Mouse (Mus musculus): Measurements from ENCODE around the gene BC029722. TPM values are rescaled to one million over a fixed set of nuclear protein-coding genes. Genes with fewer than 3 reads are reported as not detected.
A peak's percentile ranks its signal among the peaks of the same experiment; 100 is the strongest.
"Not testable (repeated sequence)": the region's sequence is repeated elsewhere in the genome, so short reads cannot be mapped to it uniquely, and the experiment has no call there.

The BC029722 gene
- polyA plus RNA-seq, 1 experiment from 2014 or later = 33.5 TPM

- 28% methylated on average over 6 of the region's 6 CpGs for WGBS
- H3K27ac ChIP-seq (ENCODE audit: low read depth, low read length) = no peak overlapping the region
- no peak overlapping the region for H3K4me3 ChIP-seq (ENCODE audit: low read depth, low read length)
- no peaks in the 10 kb centered on the region for H3K9me3 ChIP-seq (ENCODE audit: control insufficient read depth, low read length)
- H3K4me2 ChIP-seq (ENCODE audit: low read depth, low read length) = no peak overlapping the region
- H3K36me3 ChIP-seq (ENCODE audit: control insufficient read depth, insufficient read depth, low read length) = peaks cover 9% of the 10 kb centered on the region; the same call in 1 of the 2 replicates
- peak; percentile 56; the same call in 1 of the 2 replicates for ATAC-seq (ENCODE audit: low read depth)
- H3K9ac ChIP-seq (replicated peaks; ENCODE audit: low read depth, low read length) = no peak overlapping the region
- no peaks in the 10 kb centered on the region for H3K4me1 ChIP-seq (ENCODE audit: control insufficient read depth, insufficient read depth, low read length)
- no peaks in the 10 kb centered on the region for H3K27me3 ChIP-seq (ENCODE audit: control insufficient read depth, insufficient read depth, low read length)
Observed at GRCm38 (mm10) chr2:155848291-155848690, 29.1 kb upstream of the BC029722 start.

- no peak overlapping the region for H3K4me3 ChIP-seq (ENCODE audit: low read depth, low read length)
- H3K4me1 ChIP-seq (ENCODE audit: control insufficient read depth, insufficient read depth, low read length) = no peaks in the 10 kb centered on the region
- H3K9me3 ChIP-seq (ENCODE audit: control insufficient read depth, low read length) = no peaks in the 10 kb centered on the region
- no peaks in the 10 kb centered on the region for H3K27me3 ChIP-seq (ENCODE audit: control insufficient read depth, insufficient read depth, low read length)
- no peak overlapping the region for H3K9ac ChIP-seq (replicated peaks; ENCODE audit: low read depth, low read length)
- no peak overlapping the region for H3K27ac ChIP-seq (ENCODE audit: low read depth, low read length)
- ATAC-seq (ENCODE audit: low read depth) = no peak
- peaks cover 9% of the 10 kb centered on the region; the same call in 1 of the 2 replicates for H3K36me3 ChIP-seq (ENCODE audit: control insufficient read depth, insufficient read depth, low read length)
- WGBS = 87% methylated on average over 8 of the region's 8 CpGs
- no peak overlapping the region for H3K4me2 ChIP-seq (ENCODE audit: low read depth, low read length)
Observed at GRCm38 (mm10) chr2:155846930-155847329, 27.7 kb upstream of the BC029722 start.

- no peaks in the 10 kb centered on the region for H3K4me1 ChIP-seq (ENCODE audit: control insufficient read depth, insufficient read depth, low read length)
- no peak for ATAC-seq (ENCODE audit: low read depth)
- WGBS = 89% methylated on average over 4 of the region's 4 CpGs
- no peak overlapping the region for H3K9ac ChIP-seq (replicated peaks; ENCODE audit: low read depth, low read length)
- no peaks in the 10 kb centered on the region for H3K9me3 ChIP-seq (ENCODE audit: control insufficient read depth, low read length)
- no peak overlapping the region for H3K4me2 ChIP-seq (ENCODE audit: low read depth, low read length)
- H3K36me3 ChIP-seq (ENCODE audit: control insufficient read depth, insufficient read depth, low read length) = no peaks in the 10 kb centered on the region
- H3K27me3 ChIP-seq (ENCODE audit: control insufficient read depth, insufficient read depth, low read length) = no peaks in the 10 kb centered on the region
- H3K4me3 ChIP-seq (ENCODE audit: low read depth, low read length) = no peak overlapping the region
- H3K27ac ChIP-seq (ENCODE audit: low read depth, low read length) = no peak overlapping the region
Observed at GRCm38 (mm10) chr2:155838961-155839360, 19.7 kb upstream of the BC029722 start.

GRCm38 (mm10) chr2:155837961-155838360 is 18.7 kb upstream of the BC029722 start:
- Histone ChIP-seq H3K9me3 (ENCODE audit: control insufficient read depth, low read length) (no peaks in the 10 kb centered on the region), H3K27me3 (ENCODE audit: control insufficient read depth, insufficient read depth, low read length) (no peaks in the 10 kb centered on the region), H3K9ac (replicated peaks; ENCODE audit: low read depth, low read length) (no peak overlapping the region), H3K4me2 (ENCODE audit: low read depth, low read length) (no peak overlapping the region), H3K36me3 (ENCODE audit: control insufficient read depth, insufficient read depth, low read length) (no peaks in the 10 kb centered on the region), H3K4me1 (ENCODE audit: control insufficient read depth, insufficient read depth, low read length) (no peaks in the 10 kb centered on the region), H3K27ac (ENCODE audit: low read depth, low read length) (no peak overlapping the region), H3K4me3 (ENCODE audit: low read depth, low read length) (no peak overlapping the region)
- ATAC-seq (ENCODE audit: low read depth) = no peak
- 72% methylated on average over 3 of the region's 3 CpGs for WGBS

- 70% methylated on average over 9 of the region's 9 CpGs for WGBS
- Histone ChIP-seq H3K4me2 (ENCODE audit: low read depth, low read length) (no peak within 1 kb of the TSS), H3K9me3 (ENCODE audit: control insufficient read depth, low read length) (no peaks in the 10 kb centered on the region), H3K9ac (replicated peaks; ENCODE audit: low read depth, low read length) (no peak within 1 kb of the TSS), H3K4me1 (ENCODE audit: control insufficient read depth, insufficient read depth, low read length) (no peaks in the 10 kb centered on the region), H3K27me3 (ENCODE audit: control insufficient read depth, insufficient read depth, low read length) (no peaks in the 10 kb centered on the region), H3K36me3 (ENCODE audit: control insufficient read depth, insufficient read depth, low read length) (no peaks in the 10 kb centered on the region), H3K27ac (ENCODE audit: low read depth, low read length) (no peak within 1 kb of the TSS), H3K4me3 (ENCODE audit: low read depth, low read length) (no peak within 1 kb of the TSS)
- no peak for ATAC-seq (ENCODE audit: low read depth)
Observed at GRCm38 (mm10) chr2:155834732-155835131, 15.5 kb upstream of the BC029722 start, which contains the start of gene Fam83c. Gene Fam83c (minus strand): TSS chr2:155834854.

- not testable (repeated sequence) for H3K9ac ChIP-seq (replicated peaks; ENCODE audit: low read depth, low read length); H3K36me3 ChIP-seq (ENCODE audit: control insufficient read depth, insufficient read depth, low read length); H3K27me3 ChIP-seq (ENCODE audit: control insufficient read depth, insufficient read depth, low read length); H3K4me1 ChIP-seq (ENCODE audit: control insufficient read depth, insufficient read depth, low read length); H3K4me2 ChIP-seq (ENCODE audit: low read depth, low read length); H3K27ac ChIP-seq (ENCODE audit: low read depth, low read length); H3K9me3 ChIP-seq (ENCODE audit: control insufficient read depth, low read length); ATAC-seq (ENCODE audit: low read depth); H3K4me3 ChIP-seq (ENCODE audit: low read depth, low read length)
- WGBS = 78% methylated on average over 1 of the region's 1 CpGs
Observed at GRCm38 (mm10) chr2:155832087-155832486, 12.9 kb upstream of the BC029722 start.

GRCm38 (mm10) chr2:155831302-155831701 is 12.1 kb upstream of the BC029722 start:
- 71% methylated on average over 9 of the region's 9 CpGs for WGBS
- ATAC-seq (ENCODE audit: low read depth) = no peak

GRCm38 (mm10) chr2:155830841-155831240 is 11.6 kb upstream of the BC029722 start:
- Histone ChIP-seq H3K4me2 (ENCODE audit: low read depth, low read length) (no peak overlapping the region), H3K27ac (ENCODE audit: low read depth, low read length) (no peak overlapping the region), H3K4me1 (ENCODE audit: control insufficient read depth, insufficient read depth, low read length) (peaks cover 9% of the 10 kb centered on the region), H3K9ac (replicated peaks; ENCODE audit: low read depth, low read length) (no peak overlapping the region), H3K27me3 (ENCODE audit: control insufficient read depth, insufficient read depth, low read length) (no peaks in the 10 kb centered on the region), H3K9me3 (ENCODE audit: control insufficient read depth, low read length) (no peaks in the 10 kb centered on the region), H3K4me3 (ENCODE audit: low read depth, low read length) (no peak overlapping the region), H3K36me3 (ENCODE audit: control insufficient read depth, insufficient read depth, low read length) (no peaks in the 10 kb centered on the region)
- WGBS = 93% methylated on average over 8 of the region's 8 CpGs
- ATAC-seq (ENCODE audit: low read depth) = no peak

More at GRCm38 (mm10) chr2:155831302-155831701, 12.1 kb upstream of the BC029722 start:
- H3K27ac ChIP-seq (ENCODE audit: low read depth, low read length) = no peak overlapping the region
- H3K9me3 ChIP-seq (ENCODE audit: control insufficient read depth, low read length) = no peaks in the 10 kb centered on the region
- H3K4me1 ChIP-seq (ENCODE audit: control insufficient read depth, insufficient read depth, low read length) = peaks cover 9% of the 10 kb centered on the region
- H3K4me3 ChIP-seq (ENCODE audit: low read depth, low read length) = no peak overlapping the region
- H3K36me3 ChIP-seq (ENCODE audit: control insufficient read depth, insufficient read depth, low read length) = no peaks in the 10 kb centered on the region
- H3K9ac ChIP-seq (replicated peaks; ENCODE audit: low read depth, low read length) = no peak overlapping the region
- no peak overlapping the region for H3K4me2 ChIP-seq (ENCODE audit: low read depth, low read length)
- H3K27me3 ChIP-seq (ENCODE audit: control insufficient read depth, insufficient read depth, low read length) = no peaks in the 10 kb centered on the region

- H3K4me2 ChIP-seq (ENCODE audit: low read depth, low read length) = peak within 1 kb of the TSS; percentile 93
Observed at GRCm38 (mm10) chr2:155826630-155827424, 7.6 kb upstream of the BC029722 start, which contains the start of gene Eif6. Gene Eif6 (minus strand): TSS chr2:155826925.

More at GRCm38 (mm10) chr2:155826630-155827424, 7.6 kb upstream of the BC029722 start, which contains the start of gene Eif6:
- peak; percentile 95 for ATAC-seq (ENCODE audit: low read depth)
- Histone ChIP-seq H3K36me3 (ENCODE audit: control insufficient read depth, insufficient read depth, low read length) (peaks cover 15% of the 10 kb centered on the region), H3K9ac (replicated peaks; ENCODE audit: low read depth, low read length) (peak within 1 kb of the TSS; percentile 46), H3K9me3 (ENCODE audit: control insufficient read depth, low read length) (no peaks in the 10 kb centered on the region), H3K4me1 (ENCODE audit: control insufficient read depth, insufficient read depth, low read length) (peaks cover 13% of the 10 kb centered on the region), H3K27ac (ENCODE audit: low read depth, low read length) (peak within 1 kb of the TSS; percentile 61), H3K4me3 (ENCODE audit: low read depth, low read length) (peak within 1 kb of the TSS; percentile 79), H3K27me3 (ENCODE audit: control insufficient read depth, insufficient read depth, low read length) (no peaks in the 10 kb centered on the region)
- 3% methylated on average over 27 of the region's 27 CpGs for WGBS
